Mouse (Mus musculus) embryo, embryonic 11.5 days (tissue): ENCODE results near the gene Gda.

Source experiments
- DNase-seq: peaks from one replicate; pipeline ENCODE4 v3.0.0-alpha.2; 2012; ENCODE audit warnings: low read depth, low spot score

Gda gene

DNA sequence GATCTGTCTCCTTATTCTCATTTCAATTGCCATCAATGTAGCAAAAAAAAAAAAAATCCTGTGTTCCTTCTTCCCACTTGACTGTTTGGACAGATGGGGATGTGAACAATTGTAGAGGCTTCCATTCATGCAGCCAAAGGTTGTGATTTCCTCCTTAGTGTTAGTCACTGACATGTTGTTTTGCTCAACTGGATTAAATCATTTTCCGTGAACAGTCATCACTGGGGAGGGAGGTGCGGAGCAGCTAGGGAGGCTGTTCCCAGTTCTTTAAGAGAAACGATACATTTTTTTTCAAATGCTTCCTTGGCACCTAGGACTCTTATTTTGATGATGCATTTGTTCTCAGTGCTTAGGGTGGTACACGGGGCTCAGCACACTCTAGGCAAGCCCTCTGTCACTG lies 15.8 kb downstream of the Gda start:
- no peak for DNase-seq

DNA sequence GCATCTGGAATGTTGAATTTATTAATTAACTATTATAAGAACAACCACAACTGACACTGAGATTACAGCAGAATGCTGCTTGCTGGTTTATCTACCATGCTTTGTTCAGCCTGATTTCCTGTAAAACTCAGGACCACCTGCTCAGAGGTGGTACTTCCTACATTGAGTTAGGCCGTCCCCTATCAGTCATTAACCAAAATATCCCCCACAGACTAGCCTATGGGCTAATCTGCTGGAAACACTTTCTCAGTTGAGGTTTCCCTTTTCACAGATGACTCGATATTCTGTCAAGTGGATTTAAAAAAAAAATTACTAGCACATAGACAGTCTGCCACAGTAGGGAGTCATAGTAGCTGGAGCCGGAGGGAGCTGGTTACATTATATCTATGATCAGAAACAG lies 31.5 kb downstream of the Gda start:
- DNase-seq, result no peak

- no peak for DNase-seq
Observed at GRCm38 (mm10) chr19:21440841-21441240, 32.4 kb downstream of the Gda start.

DNA sequence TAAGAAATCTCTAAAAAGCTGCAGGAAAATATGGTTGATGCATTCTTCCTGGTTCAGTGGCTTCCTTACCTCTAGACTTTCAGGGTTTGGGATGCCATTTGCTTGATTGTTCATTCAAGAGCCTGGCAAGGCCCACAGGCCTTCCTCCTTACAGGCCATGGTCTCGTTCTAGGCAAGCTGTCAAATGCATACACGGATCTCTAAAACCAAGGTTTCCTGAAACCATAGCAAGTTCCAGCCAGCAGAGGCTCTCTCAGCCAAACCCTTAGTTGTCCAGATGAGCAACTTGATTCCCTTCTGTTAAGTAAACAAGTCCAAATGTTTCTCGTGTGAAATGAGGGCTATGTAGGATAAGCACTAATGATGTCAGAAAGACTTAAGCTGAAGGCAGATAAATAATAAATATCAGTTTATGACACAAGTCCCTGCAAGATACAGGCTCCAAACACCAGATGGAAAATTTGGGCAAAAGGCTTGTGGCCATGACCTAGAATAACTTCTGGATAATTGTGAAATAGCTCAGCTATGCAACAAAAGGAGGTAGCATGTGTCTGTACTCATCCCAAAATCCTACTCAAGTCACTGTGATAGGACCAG lies 34.0 kb downstream of the Gda start:
- DNase-seq, result no peak

DNA sequence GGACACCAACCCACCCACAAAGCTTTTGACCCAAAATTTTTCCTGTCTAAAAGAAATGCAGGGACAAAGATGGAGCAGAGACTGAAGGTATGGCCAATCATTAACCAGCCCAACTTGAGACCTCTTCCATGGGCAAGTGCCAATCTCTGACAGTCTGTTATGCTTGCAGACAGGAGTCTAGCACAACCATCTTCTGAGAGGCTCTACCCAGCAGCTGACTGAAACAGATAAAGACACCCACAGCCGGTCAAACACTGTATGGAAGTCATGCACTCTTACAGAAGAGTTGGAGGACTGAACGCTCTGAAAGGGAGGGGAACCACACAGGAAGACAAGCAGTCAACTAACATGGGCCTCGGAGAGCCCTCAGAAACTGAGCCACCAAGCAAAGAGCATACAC lies 36.7 kb downstream of the Gda start:
- DNase-seq, result no peak

DNA sequence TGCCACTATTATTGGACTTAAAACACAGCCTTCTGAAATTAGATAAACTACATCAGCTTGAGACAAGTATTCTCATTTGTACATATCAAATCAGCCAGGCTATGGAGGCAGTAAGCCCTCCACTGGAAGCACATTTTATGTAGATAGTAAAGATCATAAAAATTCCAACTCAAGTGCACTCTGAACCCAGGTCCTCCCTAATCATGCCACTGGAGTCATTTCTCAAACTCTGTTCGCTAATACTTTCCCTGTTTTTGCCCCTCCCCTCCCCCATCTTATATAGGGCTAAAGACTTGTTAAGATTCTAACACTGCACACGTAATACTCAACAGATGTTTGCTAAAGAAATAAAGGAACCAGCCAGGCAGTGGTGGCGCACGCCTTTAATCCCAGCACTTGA lies 39.9 kb downstream of the Gda start:
- DNase-seq, result no peak

- no peak for DNase-seq
Observed at GRCm38 (mm10) chr19:21432879-21433278, 40.4 kb downstream of the Gda start.

DNA sequence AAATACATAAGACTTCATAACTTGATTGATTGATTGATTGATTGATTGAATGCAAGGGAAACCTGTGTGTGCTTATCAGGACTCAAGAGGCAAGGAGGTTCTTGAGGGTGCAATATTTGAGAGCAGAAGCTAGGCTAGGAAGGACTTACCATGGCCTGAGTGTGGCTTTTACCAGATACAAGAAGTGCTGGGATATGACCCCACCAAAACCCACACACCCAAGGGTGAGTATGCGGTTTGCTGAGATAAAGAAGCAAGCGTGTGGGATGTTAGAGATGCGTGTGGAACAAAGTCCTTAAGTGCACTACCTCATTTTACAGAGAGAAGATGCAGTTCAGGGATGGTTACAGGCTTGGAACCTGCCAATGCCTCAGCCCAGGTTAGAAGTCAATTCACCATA lies 41.0 kb downstream of the Gda start:
- no peak for DNase-seq

DNA sequence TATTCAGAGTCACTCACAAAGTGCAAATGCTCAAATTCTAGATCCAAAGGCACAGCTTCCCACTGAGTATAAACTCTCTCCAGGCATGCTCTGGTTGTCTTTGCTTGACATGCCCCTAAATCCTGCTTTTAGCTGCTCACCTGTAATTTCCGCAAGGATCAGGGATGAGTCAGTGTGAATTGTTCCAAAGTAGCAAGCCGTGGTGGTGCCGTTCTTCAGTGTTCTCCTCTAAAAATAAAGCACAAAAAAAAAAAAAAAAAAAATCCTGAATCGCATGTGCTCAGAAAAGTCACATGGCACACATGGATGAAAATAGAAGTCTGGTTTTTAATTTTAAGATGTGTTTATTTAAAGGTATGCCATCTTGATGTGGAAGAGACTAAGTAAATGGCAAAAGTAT lies 47.9 kb downstream of the Gda start:
- DNase-seq, result no peak

DNA sequence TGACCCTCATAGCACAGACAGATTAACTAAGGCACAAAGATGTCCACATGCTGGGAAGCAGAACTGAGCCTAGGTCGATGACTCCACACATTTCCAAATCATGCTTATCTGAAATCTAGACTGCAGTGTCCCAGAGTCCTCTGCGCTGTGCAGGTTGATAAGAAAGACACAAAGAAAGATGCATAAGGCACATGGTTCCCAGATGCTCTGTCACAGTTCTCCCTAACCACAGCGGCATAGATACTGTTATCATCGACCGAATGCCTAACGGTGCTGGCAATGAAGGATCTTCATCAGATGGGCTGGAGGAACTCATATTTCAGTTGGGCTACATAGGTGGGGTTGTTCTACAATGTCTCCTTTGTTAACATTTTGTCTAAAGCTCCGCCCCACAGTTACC lies 49.5 kb downstream of the Gda start:
- DNase-seq, result no peak

DNA sequence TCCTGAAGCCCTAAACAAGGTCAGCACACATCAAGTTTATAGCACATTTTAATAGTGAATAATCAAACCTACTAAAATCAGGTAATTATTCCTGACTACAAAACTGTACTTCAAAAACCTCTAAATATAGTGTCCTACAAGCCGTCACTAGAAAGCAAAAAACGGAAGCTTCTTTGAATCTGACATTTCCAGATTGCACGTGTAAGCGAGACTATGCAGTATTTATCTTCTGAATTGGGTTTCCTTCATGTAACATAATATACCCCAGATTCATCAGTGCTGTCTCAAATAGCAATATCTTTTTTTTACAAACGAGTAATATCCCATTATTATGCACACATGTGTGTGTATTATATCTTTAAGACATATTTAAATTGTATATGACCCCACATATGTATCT lies 54.8 kb downstream of the Gda start:
- no peak for DNase-seq

DNA sequence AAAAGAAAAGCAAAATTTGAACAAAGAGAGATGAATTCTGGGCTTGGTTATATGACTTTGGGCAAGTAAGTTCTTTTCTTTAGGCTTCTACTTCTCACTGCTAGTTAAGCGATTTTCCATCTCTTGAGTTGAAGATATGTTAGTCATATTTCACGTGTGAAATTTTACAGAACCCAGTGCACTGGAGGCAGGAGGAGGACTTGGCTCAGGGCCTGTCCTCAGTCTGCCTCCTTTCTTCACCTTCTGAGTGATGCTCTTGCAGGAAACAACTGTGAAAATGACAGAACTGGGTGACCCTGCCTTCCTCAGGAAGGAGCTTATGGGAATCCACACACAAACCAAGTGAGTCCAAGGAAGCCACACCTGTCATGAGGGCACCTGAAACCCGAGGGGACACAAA lies 57.9 kb downstream of the Gda start:
- no peak for DNase-seq

DNA sequence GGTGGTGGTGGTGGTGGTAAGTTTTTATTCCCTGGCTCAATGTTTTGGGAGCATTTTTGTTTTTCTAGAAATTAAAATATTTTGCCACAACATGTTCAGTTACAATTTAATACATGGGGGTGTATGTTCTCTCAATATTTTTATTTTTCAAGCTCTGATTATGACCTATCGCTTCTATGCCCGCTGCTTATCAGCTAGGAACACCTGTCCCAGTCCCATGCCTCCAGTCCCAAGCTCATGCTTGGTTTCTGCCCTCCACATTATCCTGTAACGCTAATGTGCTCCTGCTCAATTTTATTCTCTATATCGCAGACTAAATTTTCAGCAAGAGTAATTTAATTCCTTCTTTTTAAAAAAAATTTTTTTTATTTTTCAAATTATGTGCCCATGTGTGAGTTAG lies 64.1 kb downstream of the Gda start:
- no peak for DNase-seq

DNA sequence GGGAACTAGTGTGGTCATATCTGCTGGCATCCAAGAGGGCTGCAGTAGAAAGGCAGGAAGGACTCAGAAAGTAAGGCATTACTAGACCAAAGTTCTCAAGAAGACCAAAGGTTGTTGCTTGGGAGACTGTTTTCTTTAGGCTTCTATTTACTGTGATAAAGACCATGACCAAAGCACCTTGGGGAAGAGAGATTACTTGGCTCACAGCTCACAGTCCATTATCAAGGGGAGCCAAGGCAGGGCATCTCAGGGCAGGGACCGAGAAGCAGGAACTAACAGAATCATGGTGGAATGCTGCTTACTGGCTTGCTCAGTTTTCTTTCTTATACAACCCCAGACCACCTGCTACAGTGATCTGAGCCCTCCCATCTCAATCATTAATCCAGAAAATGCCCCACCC lies 65.9 kb downstream of the Gda start:
- no peak for DNase-seq

GRCm38 (mm10) chr19:21397994-21398393 lies 75.3 kb downstream of the Gda start:
- no peak for DNase-seq

GRCm38 (mm10) chr19:21396364-21396763 lies 76.9 kb downstream of the Gda start:
- DNase-seq, result no peak

DNA sequence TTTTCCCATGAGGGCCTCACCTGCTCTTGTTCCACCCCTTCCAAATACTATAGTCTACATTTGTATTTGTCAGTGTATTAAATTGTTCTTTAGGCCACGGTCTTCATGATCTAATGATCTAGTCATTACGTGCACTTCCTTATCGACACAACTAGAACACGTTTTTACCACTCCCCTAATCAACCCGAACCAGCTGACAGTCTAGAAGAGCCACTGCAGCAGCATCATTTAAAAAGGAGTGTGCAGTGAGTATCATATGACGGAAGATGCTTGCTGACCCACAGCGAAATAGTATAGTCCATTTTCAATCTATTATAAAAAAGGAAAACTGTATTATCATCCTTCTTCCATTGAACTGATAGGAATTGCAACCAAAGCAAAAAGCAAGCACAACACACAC lies 82.3 kb downstream of the Gda start:
- no peak for DNase-seq

DNA sequence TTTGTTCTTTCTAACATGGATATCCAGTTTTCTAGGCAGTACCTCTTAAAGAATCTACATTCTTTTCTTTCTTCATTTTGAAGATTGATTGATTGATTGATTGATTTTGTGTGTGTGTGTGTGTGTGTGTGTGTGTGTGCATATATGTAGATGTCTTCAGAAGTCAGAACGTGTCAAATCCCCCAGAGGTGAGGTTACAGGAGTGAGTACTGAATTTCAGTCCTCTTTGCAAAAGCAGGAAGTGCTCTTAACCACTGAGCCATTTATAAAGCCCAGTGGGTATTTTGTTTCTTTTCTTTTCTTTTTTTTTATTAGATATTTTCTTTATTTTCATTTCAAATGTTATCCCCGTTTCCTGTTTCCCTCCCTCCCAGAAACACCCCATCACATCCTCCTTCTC lies 86.4 kb downstream of the Gda start:
- DNase-seq, result no peak

DNA sequence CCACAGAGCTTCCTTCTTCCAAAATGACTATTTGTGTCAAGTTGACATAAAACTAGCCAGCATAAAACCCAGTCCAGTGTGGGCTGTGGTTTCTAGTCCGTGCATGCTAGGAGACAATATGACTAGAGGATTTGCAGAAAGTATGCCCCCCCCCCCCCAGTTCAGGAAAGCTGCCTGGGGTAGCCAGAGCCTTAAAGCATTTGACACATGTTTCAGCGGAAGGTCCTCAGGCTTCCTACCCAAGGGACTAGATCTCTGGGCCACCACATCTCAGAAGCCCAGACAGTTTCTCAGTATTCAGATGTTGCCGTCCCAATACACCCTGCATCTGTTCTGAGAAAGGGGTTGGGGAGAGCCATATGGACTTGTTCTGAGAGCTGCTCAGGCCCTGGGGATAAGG lies 89.0 kb downstream of the Gda start:
- DNase-seq, result no peak

DNA sequence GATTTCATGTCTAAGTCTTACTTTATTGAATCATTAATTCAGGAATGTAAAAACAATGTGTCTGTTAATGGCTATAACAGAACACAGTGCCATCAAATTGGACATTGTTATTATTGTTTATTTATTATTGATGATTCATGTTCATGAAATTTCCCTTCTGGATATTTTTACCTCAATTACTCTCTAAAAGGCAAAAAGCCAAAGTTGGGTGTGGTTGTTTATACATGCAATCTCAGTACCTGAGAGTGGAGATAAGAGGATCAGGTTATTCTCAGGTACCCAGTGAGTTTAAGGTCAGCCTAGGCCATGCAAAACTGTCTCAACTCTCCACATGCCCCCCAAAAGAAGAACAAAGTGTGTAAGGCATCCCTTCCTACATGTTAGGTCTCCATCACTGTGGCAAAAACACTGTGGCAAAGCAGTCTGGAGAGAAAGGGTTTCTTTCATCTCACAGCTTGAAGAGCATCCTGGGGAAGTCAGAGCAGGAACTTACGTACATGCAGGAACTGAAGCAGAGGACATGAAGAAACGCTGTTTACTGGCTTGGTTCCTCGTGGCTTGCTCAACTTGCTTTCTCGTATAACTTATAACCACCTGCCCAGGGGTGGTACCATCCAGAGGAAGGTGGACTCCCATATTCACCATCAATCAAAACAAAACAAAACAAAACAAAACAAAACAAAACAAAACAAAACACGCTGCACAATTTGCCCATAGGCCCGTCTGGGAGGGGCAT lies 89.6 kb downstream of the Gda start:
- DNase-seq, result no peak

GRCm38 (mm10) chr19:21381696-21382095 lies 91.5 kb downstream of the Gda start:
- no peak for DNase-seq

DNA sequence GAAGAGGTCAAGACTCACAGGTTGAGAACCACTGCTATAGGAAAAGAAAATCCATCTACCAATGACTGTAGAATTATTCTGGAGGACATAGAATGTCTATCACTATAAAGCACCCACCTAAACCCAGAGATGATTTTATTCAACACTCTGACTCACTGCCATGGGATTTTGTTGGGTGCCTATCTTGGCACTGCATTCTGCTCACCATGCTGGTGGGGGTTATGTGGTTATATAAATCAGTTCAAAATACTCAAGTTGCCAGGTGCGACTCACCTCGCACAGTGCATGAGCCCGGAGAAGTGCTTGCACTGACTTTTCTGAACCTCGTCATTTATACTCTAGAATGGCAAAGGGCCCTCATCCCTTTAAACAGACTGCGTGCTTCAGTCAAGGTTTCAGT lies 94.0 kb downstream of the Gda start:
- no peak for DNase-seq

- DNase-seq, result no peak
Observed at GRCm38 (mm10) chr19:21376445-21377218, 96.6 kb downstream of the Gda start.
